Mouse (Mus musculus): Measurements from ENCODE around the gene Synpo2l. TPM values are rescaled to one million over a fixed set of nuclear protein-coding genes. Genes with fewer than 3 reads are reported as not detected.
A peak's percentile ranks its signal among the peaks of the same experiment; 100 is the strongest.

Synpo2l gene
- polyA plus RNA-seq, 1 experiment from 2014 or later, result 131 TPM

GRCm38 (mm10) chr14:20619131-20619530 is 49.0 kb downstream of the Synpo2l start:
- H3K9me3 ChIP-seq, result no peaks in the 10 kb centered on the region
- peaks cover 23% of the 10 kb centered on the region for H3K4me1 ChIP-seq
- H3K27me3 ChIP-seq (replicated peaks), result no peaks in the 10 kb centered on the region
- H3K27ac ChIP-seq (replicated peaks), result no peak overlapping the region
- H3K4me2 ChIP-seq, result no peak overlapping the region
- no peak for ATAC-seq (ENCODE audit: extremely low read depth, insufficient number of reproducible peaks, low FRiP score, low TSS enrichment)
- H3K4me3 ChIP-seq, result no peak overlapping the region
- H3K36me3 ChIP-seq, result peaks cover 5% of the 10 kb centered on the region; the same call in 1 of the 2 replicates
- H3K9ac ChIP-seq, result no peak overlapping the region

GRCm38 (mm10) chr14:20618211-20618610 is 49.9 kb downstream of the Synpo2l start:
- Histone ChIP-seq H3K9me3 (no peaks in the 10 kb centered on the region), H3K27me3 (replicated peaks) (no peaks in the 10 kb centered on the region), H3K27ac (replicated peaks) (peak overlapping the region; percentile 39; the same call in 1 of the 2 replicates), H3K4me1 (peaks cover 23% of the 10 kb centered on the region), H3K4me2 (no peak overlapping the region), H3K9ac (0 out of 2 replicates have a peak overlapping the region, but pooled peaks have one; percentile 1), H3K36me3 (peaks cover 5% of the 10 kb centered on the region; the same call in 1 of the 2 replicates), H3K4me3 (no peak overlapping the region)
- ATAC-seq (ENCODE audit: extremely low read depth, insufficient number of reproducible peaks, low FRiP score, low TSS enrichment), result no peak
- WGBS, result 65% methylated on average over 5 of the region's 5 CpGs

- peak overlapping the region; percentile 34; the same call in 1 of the 2 replicates for H3K27ac ChIP-seq (replicated peaks)
- H3K36me3 ChIP-seq, result peaks cover 5% of the 10 kb centered on the region; the same call in 1 of the 2 replicates
- H3K4me3 ChIP-seq, result no peak overlapping the region
- 13% methylated on average over 2 of the region's 2 CpGs for WGBS
- H3K9me3 ChIP-seq, result no peaks in the 10 kb centered on the region
- no peak for ATAC-seq (ENCODE audit: extremely low read depth, insufficient number of reproducible peaks, low FRiP score, low TSS enrichment)
- no peak overlapping the region for H3K4me2 ChIP-seq
- H3K4me1 ChIP-seq, result peaks cover 23% of the 10 kb centered on the region
- no peak overlapping the region for H3K9ac ChIP-seq
- no peaks in the 10 kb centered on the region for H3K27me3 ChIP-seq (replicated peaks)
Observed at GRCm38 (mm10) chr14:20616421-20616820, 51.7 kb downstream of the Synpo2l start.

GRCm38 (mm10) chr14:20615075-20615474 is 53.1 kb downstream of the Synpo2l start:
- H3K4me1 ChIP-seq, result peaks cover 29% of the 10 kb centered on the region
- H3K9me3 ChIP-seq, result no peaks in the 10 kb centered on the region
- no peak overlapping the region for H3K9ac ChIP-seq
- H3K27me3 ChIP-seq (replicated peaks), result no peaks in the 10 kb centered on the region
- 100% methylated on average over 2 of the region's 2 CpGs for WGBS
- no peak overlapping the region for H3K4me3 ChIP-seq
- no peak overlapping the region for H3K4me2 ChIP-seq
- H3K27ac ChIP-seq (replicated peaks), result no peak overlapping the region
- ATAC-seq (ENCODE audit: extremely low read depth, insufficient number of reproducible peaks, low FRiP score, low TSS enrichment), result no peak
- H3K36me3 ChIP-seq, result no peaks in the 10 kb centered on the region

GRCm38 (mm10) chr14:20612820-20613219 is 55.3 kb downstream of the Synpo2l start:
- H3K36me3 ChIP-seq, result no peaks in the 10 kb centered on the region
- WGBS, result 93% methylated on average over 1 of the region's 1 CpGs
- H3K4me1 ChIP-seq, result peaks cover 35% of the 10 kb centered on the region
- H3K4me3 ChIP-seq, result no peak overlapping the region
- no peak overlapping the region for H3K27ac ChIP-seq (replicated peaks)
- ATAC-seq (ENCODE audit: extremely low read depth, insufficient number of reproducible peaks, low FRiP score, low TSS enrichment), result no peak
- H3K9me3 ChIP-seq, result no peaks in the 10 kb centered on the region
- no peaks in the 10 kb centered on the region for H3K27me3 ChIP-seq (replicated peaks)
- H3K4me2 ChIP-seq, result no peak overlapping the region
- no peak overlapping the region for H3K9ac ChIP-seq

- Histone ChIP-seq H3K4me3 (no peak overlapping the region), H3K27me3 (replicated peaks) (no peaks in the 10 kb centered on the region)
- WGBS, result 33% methylated on average over 4 of the region's 4 CpGs
Observed at GRCm38 (mm10) chr14:20610146-20610545, 58.0 kb downstream of the Synpo2l start.

GRCm38 (mm10) chr14:20609519-20609918 is 58.6 kb downstream of the Synpo2l start:
- ATAC-seq (ENCODE audit: extremely low read depth, insufficient number of reproducible peaks, low FRiP score, low TSS enrichment), result no peak; the same call in 1 of the 2 replicates
- Histone ChIP-seq H3K36me3 (peaks cover 9% of the 10 kb centered on the region), H3K27me3 (replicated peaks) (no peaks in the 10 kb centered on the region), H3K4me2 (peak overlapping the region; percentile 56), H3K9ac (peak overlapping the region; percentile 44; the same call in 1 of the 2 replicates), H3K9me3 (no peaks in the 10 kb centered on the region), H3K27ac (replicated peaks) (peak overlapping the region; percentile 88), H3K4me1 (peaks cover 29% of the 10 kb centered on the region), H3K4me3 (no peak overlapping the region)
- WGBS, result 41% methylated on average over 3 of the region's 3 CpGs

More at GRCm38 (mm10) chr14:20610146-20610545, 58.0 kb downstream of the Synpo2l start:
- Histone ChIP-seq H3K4me1 (peaks cover 29% of the 10 kb centered on the region), H3K9me3 (no peaks in the 10 kb centered on the region), H3K9ac (peak overlapping the region; percentile 52; the same call in 1 of the 2 replicates), H3K36me3 (peaks cover 9% of the 10 kb centered on the region), H3K27ac (replicated peaks) (peak overlapping the region; percentile 88), H3K4me2 (peak overlapping the region; percentile 56)
- peak; percentile 37; the same call in 1 of the 2 replicates for ATAC-seq (ENCODE audit: extremely low read depth, insufficient number of reproducible peaks, low FRiP score, low TSS enrichment)

Small RNA genes within 50 kb of the gene (microRNA-seq; reads per million reads assigned to microRNA genes)
- not detected for gene Mir6946

Other genes starting within 250 kb of the Synpo2l start
- gene Cfap70, start 216.1 kb downstream of the Synpo2l start, polyA plus RNA-seq (2015; fragmentation: Nextera tagmentation; extraction: Ambion mirVana), result 0.09 TPM in 1 of 2 replicates, not detected in the other
- 37.1 and 39.8 TPM in 2 replicates for gene Anxa7, start 188.2 kb downstream of the Synpo2l start, polyA plus RNA-seq (2015; fragmentation: Nextera tagmentation; extraction: Ambion mirVana)
- gene Mss51, start 171.5 kb downstream of the Synpo2l start, polyA plus RNA-seq (2015; fragmentation: Nextera tagmentation; extraction: Ambion mirVana), result 0.55 and 0.56 TPM in 2 replicates
- 29.3 and 33.0 TPM in 2 replicates for gene Ppp3cb, start 121.8 kb downstream of the Synpo2l start, polyA plus RNA-seq (2015; fragmentation: Nextera tagmentation; extraction: Ambion mirVana)
- gene Usp54, start 27.3 kb downstream of the Synpo2l start, polyA plus RNA-seq (2015; fragmentation: Nextera tagmentation; extraction: Ambion mirVana), result 3.9 and 5.5 TPM in 2 replicates
- gene Myoz1, start 11.8 kb downstream of the Synpo2l start, polyA plus RNA-seq (2015; fragmentation: Nextera tagmentation; extraction: Ambion mirVana), result 14.3 and 19.2 TPM in 2 replicates
- 68.8 and 69.5 TPM in 2 replicates for gene Sec24c, start 6.0 kb upstream of the Synpo2l start, polyA plus RNA-seq (2015; fragmentation: Nextera tagmentation; extraction: Ambion mirVana)
- gene Fut11, start 26.6 kb upstream of the Synpo2l start, polyA plus RNA-seq (2015; fragmentation: Nextera tagmentation; extraction: Ambion mirVana), result 15.3 and 17.4 TPM in 2 replicates
- gene Chchd1, start 34.7 kb upstream of the Synpo2l start, polyA plus RNA-seq (2015; fragmentation: Nextera tagmentation; extraction: Ambion mirVana), result 199 and 200 TPM in 2 replicates
- 23.0 and 23.4 TPM in 2 replicates for gene Zswim8, start 39.2 kb upstream of the Synpo2l start, polyA plus RNA-seq (2015; fragmentation: Nextera tagmentation; extraction: Ambion mirVana)
- gene Ndst2, start 66.2 kb upstream of the Synpo2l start, polyA plus RNA-seq (2015; fragmentation: Nextera tagmentation; extraction: Ambion mirVana), result 13.8 and 14.9 TPM in 2 replicates
- 55.0 and 60.2 TPM in 2 replicates for gene Camk2g, start 125.7 kb upstream of the Synpo2l start, polyA plus RNA-seq (2015; fragmentation: Nextera tagmentation; extraction: Ambion mirVana)
- gene Plau, start 168.3 kb upstream of the Synpo2l start, polyA plus RNA-seq (2015; fragmentation: Nextera tagmentation; extraction: Ambion mirVana), result 1.4 and 2.3 TPM in 2 replicates